Mouse (Mus musculus) forebrain, embryonic 13.5 days (tissue): ENCODE measurements around the gene Hspb1. TPM values are rescaled to one million over a fixed set of nuclear protein-coding genes. Genes with fewer than 3 reads are reported as not detected.
A peak's percentile ranks its signal among the peaks of the same experiment; 100 is the strongest.

Source experiments
- ATAC-seq: fragments of 200-750 bp; cut with Nextera tagmentation; 2 replicates; pipeline ENCODE4 v1.8.0; 2017
- H3K27ac ChIP-seq: fragments of 300-500 bp; sonication (generic); 2 replicates; pipeline ENCODE4 v1.5.1; 2015; ENCODE audit warnings: inconsistent platforms, mild to moderate bottlenecking, moderate library complexity
- H3K27me3 ChIP-seq: fragments of 300-500 bp; sonication (generic); 2 replicates; pipeline ENCODE4 v1.6.1; 2015; ENCODE audit warnings: mild to moderate bottlenecking, inconsistent platforms
- H3K36me3 ChIP-seq: fragments of 300-500 bp; sonication (generic); 2 replicates; pipeline ENCODE4 v1.6.1; 2015; ENCODE audit warnings: mild to moderate bottlenecking, inconsistent platforms; ENCODE audit not compliant: poor library complexity, severe bottlenecking
- H3K4me1 ChIP-seq: fragments of 300-500 bp; sonication (generic); 2 replicates; pipeline ENCODE4 v1.6.1; 2015; ENCODE audit warnings: inconsistent platforms
- H3K4me2 ChIP-seq: fragments of 300-500 bp; sonication (generic); 2 replicates; pipeline ENCODE4 v1.6.1; 2015; ENCODE audit warnings: inconsistent platforms, mild to moderate bottlenecking, moderate library complexity
- H3K4me3 ChIP-seq: fragments of 300-500 bp; sonication (generic); 2 replicates; pipeline ENCODE4 v1.5.1; 2015; ENCODE audit warnings: mild to moderate bottlenecking, inconsistent platforms
- H3K9ac ChIP-seq: fragments of 300-500 bp; sonication (generic); 2 replicates; pipeline ENCODE4 v1.6.1; 2015; ENCODE audit warnings: mild to moderate bottlenecking, inconsistent platforms
- H3K9me3 ChIP-seq: fragments of 300-500 bp; sonication (generic); replicated peaks from 2 replicates; pipeline ENCODE4 v1.6.1; 2016; ENCODE audit warnings: inconsistent platforms
- WGBS: fragments of 180-500 bp; shearing (Covaris S2); methylation state at CpG from one replicate; pipeline ENCODE4 v1.1.7; 2015; 5-methylcytosine and 5-hydroxymethylcytosine counted together
- polyA plus RNA-seq: library from polyadenylated mRNA; unstranded; fragments of >200 nt; fragmentation: Nextera tagmentation; extraction: Ambion mirVana; gene quantifications from 2 replicates; pipeline ENCODE4 v1.2.1, GENCODE M21; 2015

The Hspb1 gene
- polyA plus RNA-seq = 3.9 and 4.3 TPM in 2 replicates

DNA sequence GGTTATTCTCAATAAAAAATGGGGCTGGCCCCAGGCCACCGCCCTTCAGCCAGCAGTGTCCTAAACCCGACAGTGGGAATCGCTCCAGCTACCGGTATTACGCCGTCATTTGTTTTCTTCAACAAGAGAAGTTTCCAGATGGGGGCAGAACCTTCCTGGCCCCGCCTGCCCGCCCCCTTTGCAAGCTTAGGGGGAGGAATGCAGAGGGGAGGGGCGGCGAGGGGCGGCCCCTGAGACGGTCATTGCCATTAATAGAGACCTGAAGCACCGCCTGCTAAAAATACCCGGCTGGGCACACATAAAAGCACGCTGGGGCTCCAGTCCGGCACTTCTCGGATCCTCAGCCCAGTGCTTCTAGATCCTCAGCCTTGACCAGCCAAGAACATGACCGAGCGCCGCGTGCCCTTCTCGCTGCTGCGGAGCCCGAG, at the start of gene Hspb1:
Hspb1 (plus strand) TSS at position 245 of the 428 bp plus-strand sequence.
- H3K4me1 ChIP-seq = 0 out of 2 replicates have a peak, but pooled peaks cover 8% of the 10 kb centered on the region
- 1% methylated on average over 24 of the region's 24 CpGs for WGBS
- H3K27ac ChIP-seq = no peak within 1 kb of the TSS
- peak within 1 kb of the TSS; percentile 30 for H3K4me3 ChIP-seq
- H3K4me2 ChIP-seq = peak within 1 kb of the TSS; percentile 53
- no peaks in the 10 kb centered on the region for H3K36me3 ChIP-seq
- no peaks in the 10 kb centered on the region for H3K9me3 ChIP-seq
- peaks cover 50% of the 10 kb centered on the region for H3K27me3 ChIP-seq
- no peak for ATAC-seq
- 0 out of 2 replicates have a peak within 1 kb of the TSS, but pooled peaks have one; percentile 8 for H3K9ac ChIP-seq

DNA sequence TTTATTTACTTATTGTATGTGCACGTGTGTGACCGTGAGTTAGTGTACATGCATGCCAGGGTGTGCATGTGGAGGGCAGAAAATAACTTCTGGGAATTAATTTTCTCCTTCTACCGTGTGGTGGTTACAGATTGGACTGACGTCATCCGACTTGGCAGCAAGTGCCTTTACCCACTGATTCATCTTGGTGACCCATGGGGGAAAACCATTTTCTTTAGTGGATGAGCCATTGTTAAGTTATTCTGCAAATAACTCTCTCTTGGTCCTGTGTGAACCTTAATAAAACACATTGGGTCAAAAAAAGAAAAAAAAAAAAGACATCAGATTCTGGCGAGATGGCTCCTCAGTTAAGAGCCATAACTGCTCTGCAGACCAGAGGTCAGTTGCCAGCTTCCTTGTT, 46.1 kb upstream of the Hspb1 start:
- 76% methylated on average over 6 of the region's 6 CpGs for WGBS
- ATAC-seq = no peak
- Histone ChIP-seq H3K36me3 (no peaks in the 10 kb centered on the region), H3K4me1 (peaks cover 4% of the 10 kb centered on the region), H3K9me3 (no peaks in the 10 kb centered on the region), H3K27me3 (peaks cover 29% of the 10 kb centered on the region), H3K4me3 (no peak overlapping the region), H3K9ac (no peak overlapping the region), H3K4me2 (no peak overlapping the region), H3K27ac (no peak overlapping the region)

DNA sequence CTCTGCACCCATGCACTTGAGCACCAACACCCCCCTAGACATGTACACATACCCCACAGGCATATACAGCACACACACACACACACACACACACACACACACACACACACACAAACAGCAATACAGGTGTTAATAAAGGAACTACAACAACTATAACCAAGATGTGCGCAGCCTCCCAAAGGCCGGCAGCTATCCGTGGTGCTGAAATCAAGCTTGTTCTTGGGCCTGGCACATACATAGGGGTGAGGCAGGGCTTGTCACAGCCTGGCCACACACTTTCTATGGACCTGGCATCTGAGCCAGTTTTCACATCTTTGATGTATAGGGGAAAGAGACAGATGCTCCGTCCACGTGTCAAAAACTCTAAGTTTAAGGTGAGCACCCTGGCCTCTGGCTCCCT, 44.3 kb upstream of the Hspb1 start:
- no peak overlapping the region for H3K27ac ChIP-seq
- peaks cover 4% of the 10 kb centered on the region for H3K4me1 ChIP-seq
- WGBS = 29% methylated on average over 5 of the region's 5 CpGs
- H3K9ac ChIP-seq = no peak overlapping the region
- peaks cover 29% of the 10 kb centered on the region for H3K27me3 ChIP-seq
- no peak overlapping the region for H3K4me3 ChIP-seq
- no peaks in the 10 kb centered on the region for H3K9me3 ChIP-seq
- ATAC-seq = no peak
- no peak overlapping the region for H3K4me2 ChIP-seq
- H3K36me3 ChIP-seq = no peaks in the 10 kb centered on the region

DNA sequence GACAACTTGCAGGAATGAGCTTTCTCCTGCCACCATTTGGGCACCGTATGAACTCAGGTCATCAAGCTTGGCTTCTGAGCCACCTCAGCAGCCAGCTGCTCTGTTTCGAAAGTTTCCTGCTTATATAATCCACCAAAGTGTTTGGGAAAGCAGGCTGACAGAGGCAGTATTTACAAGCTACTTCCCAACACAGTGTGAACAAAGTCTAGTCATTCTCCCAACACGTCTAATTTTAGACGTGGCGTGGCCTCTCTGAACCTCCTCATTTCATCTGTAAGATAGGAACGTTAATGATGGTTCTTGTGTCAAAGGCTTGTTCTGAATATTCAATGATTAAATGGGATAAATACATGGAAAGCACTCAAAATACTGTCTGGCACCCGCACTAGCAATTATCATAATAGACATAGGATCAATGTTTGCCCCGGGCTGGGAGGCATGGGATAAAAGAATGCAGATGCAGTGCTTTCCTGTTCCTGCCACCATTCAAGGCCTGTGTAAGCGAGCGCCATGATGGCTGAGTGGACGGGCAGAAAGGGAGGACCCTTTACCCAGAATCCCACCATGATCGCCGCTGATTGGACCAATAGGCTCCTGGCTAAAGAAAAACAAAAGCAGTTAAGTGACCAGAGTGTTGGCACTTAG, 41.9 kb upstream of the Hspb1 start:
- Histone ChIP-seq H3K9me3 (no peaks in the 10 kb centered on the region), H3K9ac (no peak overlapping the region), H3K4me3 (no peak overlapping the region), H3K4me1 (peaks cover 15% of the 10 kb centered on the region), H3K27ac (no peak overlapping the region), H3K4me2 (no peak overlapping the region), H3K27me3 (peaks cover 40% of the 10 kb centered on the region), H3K36me3 (no peaks in the 10 kb centered on the region)
- WGBS = 67% methylated on average over 13 of the region's 13 CpGs
- no peak for ATAC-seq

DNA sequence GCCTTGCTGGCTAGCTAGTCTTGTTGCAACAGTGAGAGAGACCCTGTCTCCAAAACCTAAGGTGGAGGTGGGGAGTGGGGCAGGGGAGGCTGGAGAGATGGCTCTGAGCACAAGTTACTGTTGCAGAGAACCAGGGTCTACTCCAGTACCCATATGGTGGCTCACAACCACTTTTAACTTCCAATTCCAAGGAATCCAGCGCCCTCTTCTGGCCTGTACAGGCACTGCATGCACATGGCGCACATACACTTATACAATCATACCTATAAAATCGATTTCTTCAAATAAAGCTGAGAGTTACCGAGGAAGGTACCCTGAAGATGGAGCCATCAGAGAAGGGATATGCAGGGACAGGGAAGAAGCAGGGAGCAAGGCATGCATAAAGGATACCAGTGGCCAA, 40.3 kb upstream of the Hspb1 start:
- H3K27me3 ChIP-seq = peaks cover 49% of the 10 kb centered on the region

DNA sequence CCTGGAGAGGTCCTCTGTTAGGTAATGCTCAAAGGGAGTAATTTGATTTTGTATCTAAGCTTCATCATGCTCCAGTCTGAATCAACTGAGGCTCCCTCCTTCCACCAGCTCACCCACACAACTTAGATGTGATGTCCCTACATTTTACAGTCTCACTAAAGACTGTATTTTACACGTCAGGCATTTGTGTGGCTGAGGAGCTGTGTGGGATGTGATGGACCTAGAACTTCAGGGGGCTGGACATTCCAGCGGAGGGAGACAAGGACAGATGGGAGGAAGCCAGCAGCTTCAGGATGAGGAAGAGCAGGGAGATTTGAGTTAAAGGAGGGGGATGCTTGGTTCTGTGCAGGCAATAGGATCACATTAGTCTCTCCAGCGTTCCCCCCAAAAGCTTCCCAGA, 39.8 kb upstream of the Hspb1 start:
- no peak overlapping the region for H3K4me3 ChIP-seq
- H3K9me3 ChIP-seq = no peaks in the 10 kb centered on the region
- no peak overlapping the region for H3K27ac ChIP-seq
- no peak overlapping the region for H3K4me2 ChIP-seq
- 92% methylated on average over 3 of the region's 3 CpGs for WGBS
- H3K36me3 ChIP-seq = no peaks in the 10 kb centered on the region
- no peak overlapping the region for H3K9ac ChIP-seq
- H3K4me1 ChIP-seq = peaks cover 31% of the 10 kb centered on the region
- no peak for ATAC-seq
- peaks cover 49% of the 10 kb centered on the region for H3K27me3 ChIP-seq

More for the DNA sequence above, 40.3 kb upstream of the Hspb1 start:
- H3K9me3 ChIP-seq = no peaks in the 10 kb centered on the region
- peaks cover 31% of the 10 kb centered on the region for H3K4me1 ChIP-seq
- H3K9ac ChIP-seq = no peak overlapping the region
- 71% methylated on average over 4 of the region's 4 CpGs for WGBS
- H3K4me3 ChIP-seq = no peak overlapping the region
- no peak overlapping the region for H3K27ac ChIP-seq
- no peak for ATAC-seq
- H3K36me3 ChIP-seq = no peaks in the 10 kb centered on the region
- no peak overlapping the region for H3K4me2 ChIP-seq

DNA sequence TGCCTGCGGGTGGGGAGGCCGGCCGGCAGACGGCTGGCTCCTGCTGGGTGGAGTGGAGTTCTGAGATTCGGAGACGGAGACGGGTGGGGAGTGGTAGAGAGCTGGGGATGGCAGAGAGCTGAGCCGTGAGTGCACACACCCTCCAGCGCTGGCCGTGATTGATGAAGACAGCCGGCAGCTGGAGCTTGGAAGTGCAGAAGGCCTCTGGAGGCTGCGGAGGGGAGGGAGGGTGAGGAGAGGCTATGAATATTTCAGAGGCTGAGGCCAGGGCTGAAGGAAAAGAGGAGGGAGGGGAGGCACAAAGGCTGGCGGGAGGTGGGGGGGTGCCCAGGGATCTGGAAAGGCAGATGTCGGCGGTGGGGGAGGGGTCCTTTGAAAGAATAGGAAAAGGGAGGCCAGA, 36.7 kb upstream of the Hspb1 start:
- peak overlapping the region; percentile 40 for H3K4me2 ChIP-seq
- peak overlapping the region; percentile 79 for H3K27ac ChIP-seq
- WGBS = 1% methylated on average over 15 of the region's 15 CpGs
- no peaks in the 10 kb centered on the region for H3K9me3 ChIP-seq
- H3K9ac ChIP-seq = peak overlapping the region; percentile 10; the same call in 1 of the 2 replicates
- no peak overlapping the region for H3K4me3 ChIP-seq
- ATAC-seq = peak; percentile 92
- peaks cover 72% of the 10 kb centered on the region for H3K27me3 ChIP-seq
- no peaks in the 10 kb centered on the region for H3K36me3 ChIP-seq
- peaks cover 26% of the 10 kb centered on the region for H3K4me1 ChIP-seq

DNA sequence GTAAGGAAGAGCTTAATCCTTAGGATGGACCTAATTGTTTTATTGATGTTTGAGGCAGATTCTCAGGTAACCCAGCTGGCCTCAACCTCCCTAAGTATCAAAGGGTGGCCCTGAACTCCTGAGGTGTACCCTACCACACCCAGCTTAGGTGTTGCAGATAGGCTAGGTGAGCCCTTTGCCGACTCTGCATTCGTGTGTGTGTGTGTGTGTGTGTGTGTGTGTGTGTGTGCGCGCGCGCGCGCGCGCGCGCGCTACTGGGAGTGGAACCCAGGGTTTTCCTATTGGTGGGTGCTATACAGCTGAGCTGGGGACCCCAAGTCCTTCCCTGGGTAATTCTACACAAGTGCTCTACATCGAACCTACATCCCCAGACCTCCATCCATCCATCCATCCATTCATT, 36.2 kb upstream of the Hspb1 start:
- peak overlapping the region; percentile 40 for H3K4me2 ChIP-seq
- 7% methylated on average over 14 of the region's 14 CpGs for WGBS
- H3K4me3 ChIP-seq = no peak overlapping the region

DNA sequence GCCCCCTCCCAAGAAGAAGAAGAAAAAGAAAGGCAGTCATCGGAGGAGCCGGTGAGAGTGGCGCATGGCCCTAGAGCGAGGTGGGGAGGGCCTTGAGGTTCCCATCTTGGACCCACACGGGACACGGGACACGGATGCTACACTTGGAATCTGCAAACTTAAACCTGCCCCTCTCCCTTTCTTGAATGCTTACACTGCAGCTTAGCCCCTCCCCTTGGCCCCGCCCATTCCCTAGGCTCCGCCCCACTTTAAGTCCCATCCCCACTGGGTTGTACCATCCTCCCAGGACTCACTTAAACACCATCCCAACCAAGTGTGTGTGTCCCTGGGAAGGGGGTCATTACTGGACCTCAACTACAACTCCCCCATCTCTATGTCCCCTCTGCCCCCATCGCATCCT, 35.3 kb upstream of the Hspb1 start:
- Histone ChIP-seq H3K36me3 (no peaks in the 10 kb centered on the region), H3K4me1 (peaks cover 30% of the 10 kb centered on the region), H3K27me3 (peaks cover 85% of the 10 kb centered on the region), H3K9me3 (no peaks in the 10 kb centered on the region), H3K4me3 (no peak overlapping the region), H3K9ac (peak overlapping the region; percentile 45; the same call in 1 of the 2 replicates), H3K27ac (no peak overlapping the region), H3K4me2 (peak overlapping the region; percentile 40)
- 2% methylated on average over 10 of the region's 10 CpGs for WGBS
- ATAC-seq = no peak

More for the DNA sequence above, 36.2 kb upstream of the Hspb1 start:
- H3K36me3 ChIP-seq = no peaks in the 10 kb centered on the region
- H3K27me3 ChIP-seq = peaks cover 77% of the 10 kb centered on the region
- 0 out of 2 replicates have a peak overlapping the region, but pooled peaks have one; percentile 45 for H3K9ac ChIP-seq
- H3K9me3 ChIP-seq = no peaks in the 10 kb centered on the region
- ATAC-seq = 0 out of 2 replicates have a peak, but pooled peaks have one; percentile 11
- H3K4me1 ChIP-seq = peaks cover 26% of the 10 kb centered on the region
- H3K27ac ChIP-seq = peak overlapping the region; percentile 79

DNA sequence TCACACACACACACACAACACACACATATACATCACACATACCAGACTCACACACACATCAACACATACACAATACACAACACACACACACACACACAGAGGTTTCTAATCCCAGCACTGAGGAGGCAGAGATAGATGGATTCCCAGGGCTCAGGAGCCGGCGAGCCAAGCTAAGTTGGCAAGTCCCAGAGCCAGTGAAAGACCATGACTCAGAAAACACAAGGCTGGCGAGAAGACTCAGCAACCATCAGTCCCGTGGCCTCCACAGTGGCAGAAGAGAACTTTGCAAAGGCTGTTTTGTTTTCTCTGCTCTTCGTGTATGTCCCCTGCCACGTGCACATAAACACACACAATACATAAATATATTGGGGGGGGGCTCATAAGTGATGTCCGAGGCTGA, 34.0 kb upstream of the Hspb1 start:
- no peak for ATAC-seq
- peaks cover 30% of the 10 kb centered on the region for H3K4me1 ChIP-seq
- no peak overlapping the region for H3K4me2 ChIP-seq
- H3K27me3 ChIP-seq = peaks cover 93% of the 10 kb centered on the region
- H3K4me3 ChIP-seq = no peak overlapping the region
- H3K27ac ChIP-seq = no peak overlapping the region
- 50% methylated on average over 7 of the region's 7 CpGs for whole genome bisulfite sequencing
- no peak overlapping the region for H3K9ac ChIP-seq
- no peaks in the 10 kb centered on the region for H3K9me3 ChIP-seq
- no peaks in the 10 kb centered on the region for H3K36me3 ChIP-seq

DNA sequence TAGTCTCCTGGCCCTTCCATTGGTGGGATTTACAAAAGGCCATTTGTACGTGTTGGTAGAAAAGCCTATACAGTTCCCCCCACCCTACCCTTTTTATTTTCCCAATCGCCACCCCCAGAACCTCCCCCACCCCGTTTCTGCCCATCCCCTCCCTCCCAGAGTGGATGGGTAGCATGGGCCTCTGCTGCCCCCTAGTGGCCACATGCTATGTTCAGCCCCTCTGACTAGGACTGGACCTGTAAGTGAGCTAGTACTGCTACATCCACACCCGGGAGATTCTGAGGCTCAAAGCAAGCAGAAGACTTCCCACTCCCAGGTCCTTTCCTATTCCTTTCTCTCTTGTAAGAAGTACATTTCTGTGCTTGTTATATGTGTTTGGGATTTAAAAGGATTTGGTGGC, 32.6 kb upstream of the Hspb1 start:
- no peak overlapping the region for H3K9ac ChIP-seq
- peaks cover 92% of the 10 kb centered on the region for H3K27me3 ChIP-seq
- H3K4me2 ChIP-seq = no peak overlapping the region
- H3K4me1 ChIP-seq = peaks cover 26% of the 10 kb centered on the region
- no peak overlapping the region for H3K27ac ChIP-seq
- H3K36me3 ChIP-seq = no peaks in the 10 kb centered on the region
- H3K9me3 ChIP-seq = no peaks in the 10 kb centered on the region
- no peak overlapping the region for H3K4me3 ChIP-seq
- peak; percentile 58; the same call in 1 of the 2 replicates for ATAC-seq
- 0% methylated on average over 4 of the region's 4 CpGs for WGBS

DNA sequence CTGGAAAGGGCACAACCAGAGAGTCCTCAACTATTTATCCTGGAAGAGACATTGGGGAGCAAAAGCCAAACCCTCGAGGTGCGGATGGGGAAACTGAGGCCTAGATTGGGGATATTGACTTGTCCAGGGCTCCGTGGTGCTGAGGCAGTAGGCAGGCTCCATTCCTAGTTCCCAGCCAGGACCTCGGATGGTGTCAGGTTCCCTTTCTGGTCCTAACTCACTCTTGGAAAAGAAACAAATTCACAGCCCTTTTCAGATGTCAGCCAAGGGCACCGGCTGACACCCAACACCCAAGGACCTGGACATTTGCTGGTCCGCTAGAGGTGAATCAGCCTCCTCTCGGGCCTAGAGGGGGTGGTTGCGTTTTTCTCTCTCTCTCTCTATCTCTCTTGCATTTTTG, 21.1 kb upstream of the Hspb1 start:
- 45% methylated on average over 8 of the region's 8 CpGs for WGBS
- H3K9ac ChIP-seq = no peak overlapping the region

More for the DNA sequence above, 21.1 kb upstream of the Hspb1 start:
- H3K27ac ChIP-seq = no peak overlapping the region
- no peaks in the 10 kb centered on the region for H3K36me3 ChIP-seq
- peaks cover 83% of the 10 kb centered on the region for H3K27me3 ChIP-seq
- peaks cover 17% of the 10 kb centered on the region for H3K4me1 ChIP-seq
- H3K9me3 ChIP-seq = no peaks in the 10 kb centered on the region
- no peak for ATAC-seq
- no peak overlapping the region for H3K4me2 ChIP-seq
- H3K4me3 ChIP-seq = no peak overlapping the region
